Mouse (Mus musculus): Measurements from ENCODE around the gene Umad1.

Umad1 gene

GRCm38 (mm10) chr6:8259004-8259666, at the start of gene Umad1, which contains the start of the genes Rpa3 and Gm45062:
Gene Umad1 (plus strand): TSS chr6:8259288.
Gene Rpa3 (minus strand): TSS chr6:8259173.
Gene Gm45062 (plus strand): TSS chr6:8259450.
- ATAC-seq (ENCODE audit: low TSS enrichment): peak; percentile 98

- ATAC-seq (ENCODE audit: low TSS enrichment): no peak
Observed at GRCm38 (mm10) chr6:8209866-8210186, 49.3 kb upstream of the Umad1 start.

GRCm38 (mm10) chr6:8210661-8211060, 48.4 kb upstream of the Umad1 start:
- no peak for ATAC-seq (ENCODE audit: low TSS enrichment)

GRCm38 (mm10) chr6:8227035-8227434, 32.1 kb upstream of the Umad1 start:
- ATAC-seq (ENCODE audit: low TSS enrichment): peak; percentile 72

- ATAC-seq (ENCODE audit: low TSS enrichment): peak; percentile 83
Observed at GRCm38 (mm10) chr6:8228596-8228995, 30.5 kb upstream of the Umad1 start.

- ATAC-seq (ENCODE audit: low TSS enrichment): no peak
Observed at GRCm38 (mm10) chr6:8258316-8258715, 772 bp upstream of the Umad1 start.

GRCm38 (mm10) chr6:8259667-8260044, 568 bp downstream of the Umad1 start:
- ATAC-seq (ENCODE audit: low TSS enrichment): peak; percentile 60

GRCm38 (mm10) chr6:8271047-8271446, 12.0 kb downstream of the Umad1 start:
- no peak for ATAC-seq (ENCODE audit: low TSS enrichment)

- peak; percentile 38 for ATAC-seq (ENCODE audit: low TSS enrichment)
Observed at GRCm38 (mm10) chr6:8274387-8275054, 15.4 kb downstream of the Umad1 start.

GRCm38 (mm10) chr6:8275098-8275497, 16.0 kb downstream of the Umad1 start:
- peak; percentile 95 for ATAC-seq (ENCODE audit: low TSS enrichment)

- no peak for ATAC-seq (ENCODE audit: low TSS enrichment)
Observed at GRCm38 (mm10) chr6:8276431-8276830, 17.3 kb downstream of the Umad1 start.

- ATAC-seq (ENCODE audit: low TSS enrichment): no peak
Observed at GRCm38 (mm10) chr6:8278426-8279002, 19.4 kb downstream of the Umad1 start.

GRCm38 (mm10) chr6:8283255-8283654, 24.2 kb downstream of the Umad1 start:
- ATAC-seq (ENCODE audit: low TSS enrichment): no peak

GRCm38 (mm10) chr6:8285401-8285960, 26.4 kb downstream of the Umad1 start:
- ATAC-seq (ENCODE audit: low TSS enrichment): no peak

GRCm38 (mm10) chr6:8286146-8286545, 27.1 kb downstream of the Umad1 start:
- no peak for ATAC-seq (ENCODE audit: low TSS enrichment)

GRCm38 (mm10) chr6:8288755-8289580, 29.9 kb downstream of the Umad1 start:
- peak; percentile 74 for ATAC-seq (ENCODE audit: low TSS enrichment)

- ATAC-seq (ENCODE audit: low TSS enrichment): no peak
Observed at GRCm38 (mm10) chr6:8294048-8294784, 35.1 kb downstream of the Umad1 start.

GRCm38 (mm10) chr6:8299066-8299863, 40.2 kb downstream of the Umad1 start:
- ATAC-seq (ENCODE audit: low TSS enrichment): peak; percentile 74

GRCm38 (mm10) chr6:8307878-8308775, 49.0 kb downstream of the Umad1 start:
- no peak for ATAC-seq (ENCODE audit: low TSS enrichment)
